8 mouse cellular contexts compared by ENCODE assay signal in genomic region chr3:37418341-37418740, GRCm38 (mm10). TPM values are rescaled to one million over a fixed set of nuclear protein-coding genes. Genes with fewer than 3 reads are reported as not detected.
DNase-seq lines count a peak whose midpoint lies in the region; ATAC-seq and TF ChIP-seq lines count a peak whose summit lies in the region.

No protein-coding gene starts in this region.

- H3K79me2 ChIP-seq in macrophage (ENCODE audit: inconsistent target), result peaks cover 27% of the 10 kb centered on the region

- peak overlapping the region; percentile 81 for H3K4me2 ChIP-seq in heart, embryonic 12.5 days

- H3K36me3 ChIP-seq in heart, embryonic 12.5 days, result no peaks in the 10 kb centered on the region
- H3K36me3 ChIP-seq in ES-Bruce4 (ENCODE audit: control insufficient read depth, insufficient read depth, low read length, poor library complexity, severe bottlenecking) (no peaks in the 10 kb centered on the region; the same call in 1 of the 2 replicates), macrophage (ENCODE audit: inconsistent target) (no peaks in the 10 kb centered on the region)
- peaks cover 1% of the 10 kb centered on the region; the same call in 1 of the 2 replicates for H3K36me3 ChIP-seq in hindbrain, embryonic 10.5 days

- ATAC-seq in heart, embryonic 12.5 days (ENCODE audit: insufficient number of reproducible peaks, low FRiP score), result no peak

- no peak for TF ChIP-seq POLR2A in ES-Bruce4 (IDR thresholded peaks at IDR 0.05; ENCODE audit: insufficient read depth, low read length)

- no peak overlapping the region for H3K27ac ChIP-seq in heart, embryonic 12.5 days (ENCODE audit: poor library complexity, severe bottlenecking)
- H3K27ac ChIP-seq in ES-Bruce4 (ENCODE audit: insufficient read depth, low read length) (no peak overlapping the region), macrophage (peak overlapping the region; percentile 72)
- H3K27ac ChIP-seq in hindbrain, embryonic 10.5 days, result peak overlapping the region; percentile 93; the same call in 1 of the 2 replicates

- TF ChIP-seq CTCF in ES-Bruce4 (IDR thresholded peaks at IDR 0.05; ENCODE audit: low read depth, low read length), result no peak

- intact Hi-C loops in heart, postnatal 25 days (cut with DNase I), result loop anchor here (10.0 kb wide), 1 partner anchor 554 kb away; the partner anchor contains the start of gene 4932438A13Rik

- peak overlapping the region; percentile 85 for H3K4me3 ChIP-seq in heart, embryonic 12.5 days
- H3K4me3 ChIP-seq in ES-Bruce4 (ENCODE audit: low read depth, low read length) (no peak overlapping the region), macrophage (ENCODE audit: inconsistent target) (peak overlapping the region; percentile 70)
- H3K4me3 ChIP-seq in hindbrain, embryonic 10.5 days, result peak overlapping the region; percentile 85

- H3K27me3 ChIP-seq in heart, embryonic 12.5 days (replicated peaks), result no peaks in the 10 kb centered on the region
- no peaks in the 10 kb centered on the region for H3K27me3 ChIP-seq in ES-Bruce4 (ENCODE audit: control insufficient read depth, insufficient read depth, low read length, poor library complexity, severe bottlenecking)
- no peaks in the 10 kb centered on the region for H3K27me3 ChIP-seq in hindbrain, embryonic 10.5 days (ENCODE audit: insufficient read depth, poor library complexity, severe bottlenecking)

- 68% methylated on average over 5 of the region's 5 CpGs for WGBS in heart, embryonic 12.5 days
- WGBS in hindbrain, embryonic 10.5 days, result 84% methylated on average over 5 of the region's 5 CpGs
- 86% methylated on average over 5 of the region's 5 CpGs for WGBS in macrophage (ENCODE audit: missing documents)

- no peak for TF ChIP-seq EP300 in ES-Bruce4 (IDR thresholded peaks at IDR 0.05; ENCODE audit: insufficient read depth, low read depth, low read length)

- no peaks in the 10 kb centered on the region for H3K9me3 ChIP-seq in heart, embryonic 12.5 days (replicated peaks)
- no peaks in the 10 kb centered on the region for H3K9me3 ChIP-seq in ES-Bruce4 (replicated peaks; ENCODE audit: control insufficient read depth, insufficient read depth, low read length, poor library complexity, severe bottlenecking)
- H3K9me3 ChIP-seq in hindbrain, embryonic 10.5 days, result no peaks in the 10 kb centered on the region

- DNase-seq in heart, postnatal 25 days (ENCODE audit: low spot score), result no peak
- no peak for DNase-seq in hindbrain, embryonic 10.5 days (ENCODE audit: low spot score)
- DNase-seq in embryo, embryonic 10 days (ENCODE audit: low spot score), result no peak
- DNase-seq in adrenal gland, postnatal 4 days (ENCODE audit: low spot score in 2 of 2), result no peak
- DNase-seq in right cerebral cortex, postnatal 25 days, result no peak

- H3K9ac ChIP-seq in heart, embryonic 12.5 days, result peak overlapping the region; percentile 84; the same call in 1 of the 2 replicates
- peak overlapping the region; percentile 77 for H3K9ac ChIP-seq in ES-Bruce4 (ENCODE audit: low read depth, poor library complexity, severe bottlenecking)

- peaks cover 11% of the 10 kb centered on the region for H3K4me1 ChIP-seq in heart, embryonic 12.5 days (replicated peaks)
- no peaks in the 10 kb centered on the region for H3K4me1 ChIP-seq in ES-Bruce4 (ENCODE audit: control insufficient read depth, insufficient read depth, low read length)
- peaks cover 24% of the 10 kb centered on the region for H3K4me1 ChIP-seq in hindbrain, embryonic 10.5 days (replicated peaks)

RNA-seq across cellular contexts. Expression of gene Spata5, which starts 1.4 kb away (rescaled TPM):
- 26.4 and 32.2 TPM in 2 replicates for polyA plus RNA-seq in heart, embryonic 12.5 days (2016; fragmentation: Nextera tagmentation; extraction: Ambion mirVana)
- total RNA-seq in heart, postnatal 25 days (2021), result 10 to 100 TPM; 11.9 to 13.7 TPM
- polyA plus RNA-seq in ES-Bruce4 (2011; ENCODE audit: insufficient read depth, insufficient read length, low read depth, missing spikeins) (49.5 and 56.6 TPM in 2 replicates), macrophage (2018) (9.6 to 19.8 TPM (median 14.8 TPM) in 3 replicates)
- polyA plus RNA-seq in hindbrain, embryonic 10.5 days (2016; fragmentation: Nextera tagmentation; extraction: Ambion mirVana), result 43.4 and 44.1 TPM in 2 replicates
- 100 to 1,000 TPM in 13 of 26 experiments, 10 to 100 TPM in 13; 51.1 to 135 (median 101) TPM for total RNA-seq in macrophage (2018; cell fraction: chromatin; rRNA removed)
- total RNA-seq in macrophage (2018; cell fraction: cytosol; rRNA removed), result 10 to 100 TPM; 10.6 to 27.8 (median 19.0) TPM
- 10 to 100 TPM; 25.0 to 90.7 (median 45.3) TPM for total RNA-seq in macrophage (2018; cell fraction: nucleus; rRNA removed)
- total RNA-seq in adrenal gland, postnatal 4 days (2021), result 10 to 100 TPM; 32.0 to 42.8 TPM

RNA-seq across cellular contexts. Expression of gene Nudt6, which starts 1.7 kb away (rescaled TPM):
- polyA plus RNA-seq in heart, embryonic 12.5 days (2016; fragmentation: Nextera tagmentation; extraction: Ambion mirVana), result 10.0 and 12.4 TPM in 2 replicates
- total RNA-seq in heart, postnatal 25 days (2021), result 10 to 100 TPM; 28.2 to 30.5 TPM
- polyA plus RNA-seq in ES-Bruce4 (2011; ENCODE audit: insufficient read depth, insufficient read length, low read depth, missing spikeins) (2.8 and 3.5 TPM in 2 replicates), macrophage (2018) (4.8 to 5.7 TPM (median 5.6 TPM) in 3 replicates)
- polyA plus RNA-seq in hindbrain, embryonic 10.5 days (2016; fragmentation: Nextera tagmentation; extraction: Ambion mirVana), result 3.4 and 4.9 TPM in 2 replicates
- 1 to 10 TPM in 25 of 26 experiments, not detected in 1; 1.2 to 9.3 (median 4.4) TPM for total RNA-seq in macrophage (2018; cell fraction: chromatin; rRNA removed)
- total RNA-seq in macrophage (2018; cell fraction: cytosol; rRNA removed), result 1 to 10 TPM; 1.4 to 5.8 (median 3.8) TPM
- total RNA-seq in macrophage (2018; cell fraction: nucleus; rRNA removed), result 10 to 100 TPM in 1 of 26 experiments, 1 to 10 TPM in 21, under 1 TPM in 1, not detected in 3; 0.89 to 11.3 (median 4.5) TPM
- 10 to 100 TPM; 17.5 to 18.3 TPM for total RNA-seq in adrenal gland, postnatal 4 days (2021)

Comparison
In these comparisons a context has a peak if more than half of its experiments do, and no peak if none do; other contexts are left out.
1. H3K27ac ChIP-seq: peak in hindbrain, embryonic 10.5 days (single experiment) and macrophage (single experiment); none in heart, embryonic 12.5 days (single experiment) and ES-Bruce4 (single experiment).